Mouse (Mus musculus): ENCODE data around the gene H2-K1. TPM values are rescaled to one million over a fixed set of nuclear protein-coding genes. Genes with fewer than 3 reads are reported as not detected.
"Not testable (repeated sequence)": the region's sequence is repeated elsewhere in the genome, so short reads cannot be mapped to it uniquely, and the experiment has no call there.

Gene H2-K1
- polyA plus RNA-seq, 1 experiment from 2014 or later: 8.5 TPM

DNA sequence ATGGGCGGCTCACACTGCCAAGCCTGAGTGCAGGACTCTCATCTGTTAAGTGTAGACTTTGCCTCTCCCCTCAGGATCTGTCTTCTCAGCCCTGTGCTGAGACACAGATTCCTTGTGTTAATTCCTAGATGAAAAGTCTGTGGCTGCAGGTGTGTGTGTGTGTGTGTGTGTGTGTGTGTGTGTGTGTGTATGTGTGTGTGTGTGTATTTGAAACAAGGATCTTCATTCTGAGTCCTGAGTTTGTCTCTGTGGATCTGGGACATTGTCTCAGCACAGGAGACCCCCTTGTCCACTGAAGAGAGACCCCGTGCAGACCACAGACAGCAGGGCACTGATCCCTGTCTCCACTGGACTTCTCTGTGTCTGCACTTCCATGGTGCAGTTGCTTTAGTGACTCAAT, 649 bp upstream of the H2-K1 start:
- peaks cover 69% of the 10 kb centered on the region for H3K27me3 ChIP-seq
- 46% methylated on average over 2 of the region's 2 CpGs for WGBS
- H3K4me3 ChIP-seq: peak overlapping the region; percentile 46

DNA sequence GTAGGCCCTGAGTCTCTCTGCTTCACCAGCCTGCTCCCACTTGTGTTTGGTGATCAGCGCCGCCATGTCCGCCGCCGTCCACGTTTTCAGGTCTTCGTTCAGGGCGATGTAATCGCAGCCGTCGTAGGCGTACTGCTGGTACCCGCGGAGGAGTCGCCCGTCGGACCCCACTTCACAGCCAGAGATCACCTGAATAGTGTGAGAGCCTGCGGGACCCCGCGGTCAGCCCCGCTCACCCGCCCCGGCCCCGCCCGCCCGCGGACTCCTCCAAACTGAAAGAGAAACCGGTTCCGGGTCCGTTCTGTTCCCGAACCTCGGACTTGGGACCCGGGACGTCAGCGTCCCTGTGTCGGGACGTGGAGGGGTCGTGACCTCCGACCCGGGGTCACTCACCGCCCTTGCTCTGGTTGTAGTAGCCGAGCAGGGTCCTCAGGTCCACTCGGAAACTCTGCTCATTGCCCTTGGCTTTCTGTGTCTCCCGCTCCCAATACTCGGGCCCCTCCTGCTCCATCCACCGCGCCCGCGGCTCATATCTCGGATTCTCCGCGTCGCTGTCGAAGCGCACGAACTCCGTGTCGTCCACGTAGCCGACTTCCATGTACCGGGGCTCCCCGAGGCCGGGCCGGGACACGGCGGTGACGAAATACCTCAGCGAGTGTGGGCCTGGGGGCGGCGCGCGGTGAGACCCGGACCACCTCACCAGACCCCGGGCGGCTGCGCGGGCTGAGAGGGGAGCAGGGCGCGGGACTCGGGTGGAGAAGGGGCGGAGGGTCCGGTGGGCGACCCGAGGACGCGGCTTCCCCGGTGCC, 602 bp downstream of the H2-K1 start:
- under 1% methylated on average over 81 of the region's 87 CpGs for WGBS
- peak overlapping the region; percentile 46 for H3K4me3 ChIP-seq
- ATAC-seq (ENCODE audit: insufficient number of reproducible peaks, insufficient read depth, low FRiP score, low TSS enrichment, low read depth): 0 out of 2 replicates have a peak, but pooled peaks have one; percentile 32

More for the DNA sequence above, 649 bp upstream of the H2-K1 start:
- 0 out of 2 replicates have a peak overlapping the region, but pooled peaks have one; percentile 79 for H3K4me2 ChIP-seq
- H3K36me3 ChIP-seq; ATAC-seq (ENCODE audit: insufficient number of reproducible peaks, insufficient read depth, low FRiP score, low TSS enrichment, low read depth); H3K9ac ChIP-seq; H3K9me3 ChIP-seq; H3K27ac ChIP-seq: not testable (repeated sequence)
- H3K4me1 ChIP-seq: peaks cover 11% of the 10 kb centered on the region; the same call in 1 of the 2 replicates

DNA sequence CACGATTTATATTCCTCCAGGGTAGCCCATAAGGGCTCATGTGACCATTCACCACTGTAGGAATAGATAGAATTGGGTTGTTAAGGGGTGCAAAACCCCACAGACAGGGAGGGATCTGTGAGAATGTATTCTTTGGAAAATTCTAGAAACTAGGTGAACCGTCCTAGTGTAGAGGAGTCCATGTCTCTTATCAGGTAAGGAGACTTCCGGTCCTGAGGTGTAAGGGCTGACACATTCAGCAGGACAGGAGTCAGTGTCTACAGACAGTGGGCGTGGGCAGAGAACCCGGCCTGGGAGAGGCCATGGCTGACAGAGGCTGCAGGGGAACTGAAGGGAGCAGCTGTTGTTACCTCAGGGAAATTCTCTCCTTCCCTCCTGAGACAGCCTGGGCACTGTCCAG, 1.4 kb downstream of the H2-K1 start:
- 45% methylated on average over 5 of the region's 5 CpGs for WGBS
- ATAC-seq (ENCODE audit: insufficient number of reproducible peaks, insufficient read depth, low FRiP score, low TSS enrichment, low read depth): not testable (repeated sequence)

More for the DNA sequence above, 602 bp downstream of the H2-K1 start:
- Histone ChIP-seq H3K27me3 (peaks cover 64% of the 10 kb centered on the region), H3K4me1 (peaks cover 11% of the 10 kb centered on the region; the same call in 1 of the 2 replicates), H3K4me2 (peak overlapping the region; percentile 79), H3K9me3 (no peaks in the 10 kb centered on the region), H3K36me3 (no peaks in the 10 kb centered on the region), H3K27ac (no peak overlapping the region), H3K9ac (peak overlapping the region; percentile 63)

DNA sequence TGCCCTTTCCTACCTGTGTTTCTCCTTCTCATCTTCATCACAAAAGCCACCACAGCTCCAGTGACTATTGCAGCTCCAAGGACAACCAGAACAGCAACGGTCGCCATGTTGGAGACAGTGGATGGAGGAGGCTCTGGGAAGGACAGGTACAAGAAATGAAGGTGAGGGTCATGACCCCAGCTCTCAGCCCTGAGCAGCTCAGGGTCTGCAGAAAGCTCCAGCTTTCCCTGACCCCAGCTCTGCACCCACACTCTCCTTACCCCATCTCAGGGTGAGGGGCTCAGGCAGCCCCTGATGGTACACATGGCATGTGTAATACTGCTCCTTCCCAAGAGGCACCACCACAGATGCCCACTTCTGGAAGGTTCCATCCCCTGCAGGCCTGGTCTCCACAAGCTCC, 3.1 kb downstream of the H2-K1 start:
- WGBS: 79% methylated on average over 2 of the region's 2 CpGs

More for the DNA sequence above, 1.4 kb downstream of the H2-K1 start:
- not testable (repeated sequence) for H3K36me3 ChIP-seq, H3K9me3 ChIP-seq, H3K4me2 ChIP-seq, H3K27ac ChIP-seq, H3K4me3 ChIP-seq, H3K9ac ChIP-seq
- peaks cover 64% of the 10 kb centered on the region for H3K27me3 ChIP-seq
- H3K4me1 ChIP-seq: peaks cover 11% of the 10 kb centered on the region; the same call in 1 of the 2 replicates

DNA sequence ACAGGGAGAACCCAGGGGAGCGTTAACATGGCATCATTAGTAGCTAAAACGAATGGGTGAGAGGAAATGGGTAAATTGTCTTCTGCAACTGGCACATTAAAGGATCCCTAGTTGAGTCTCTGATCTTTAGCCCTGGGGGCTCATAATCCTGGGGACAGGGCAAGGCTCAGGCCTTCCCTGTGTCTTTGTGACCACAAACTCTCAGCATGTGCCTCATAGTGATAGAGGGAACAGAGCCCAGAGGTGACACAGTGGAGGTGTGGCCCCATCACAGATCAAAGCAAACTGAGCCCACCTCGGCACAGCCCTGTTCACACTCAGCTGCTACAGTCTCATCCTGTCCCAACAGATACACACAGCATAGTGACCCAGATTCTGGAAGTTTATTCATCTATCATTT, 4.5 kb downstream of the H2-K1 start:
- H3K36me3 ChIP-seq: no peaks in the 10 kb centered on the region
- ATAC-seq (ENCODE audit: insufficient number of reproducible peaks, insufficient read depth, low FRiP score, low TSS enrichment, low read depth): no peak
- peaks cover 11% of the 10 kb centered on the region; the same call in 1 of the 2 replicates for H3K4me1 ChIP-seq
- no peak overlapping the region for H3K27ac ChIP-seq
- H3K9me3 ChIP-seq: no peaks in the 10 kb centered on the region
- 64% methylated on average over 3 of the region's 3 CpGs for WGBS
- H3K4me2 ChIP-seq: no peak overlapping the region
- H3K9ac ChIP-seq: no peak overlapping the region
- peaks cover 48% of the 10 kb centered on the region for H3K27me3 ChIP-seq
- H3K4me3 ChIP-seq: no peak overlapping the region

More for the DNA sequence above, 3.1 kb downstream of the H2-K1 start:
- not testable (repeated sequence) for H3K4me2 ChIP-seq; ATAC-seq (ENCODE audit: insufficient number of reproducible peaks, insufficient read depth, low FRiP score, low TSS enrichment, low read depth); H3K36me3 ChIP-seq; H3K27ac ChIP-seq; H3K9me3 ChIP-seq; H3K4me3 ChIP-seq; H3K9ac ChIP-seq
- H3K4me1 ChIP-seq: peaks cover 11% of the 10 kb centered on the region; the same call in 1 of the 2 replicates
- H3K27me3 ChIP-seq: peaks cover 62% of the 10 kb centered on the region

DNA sequence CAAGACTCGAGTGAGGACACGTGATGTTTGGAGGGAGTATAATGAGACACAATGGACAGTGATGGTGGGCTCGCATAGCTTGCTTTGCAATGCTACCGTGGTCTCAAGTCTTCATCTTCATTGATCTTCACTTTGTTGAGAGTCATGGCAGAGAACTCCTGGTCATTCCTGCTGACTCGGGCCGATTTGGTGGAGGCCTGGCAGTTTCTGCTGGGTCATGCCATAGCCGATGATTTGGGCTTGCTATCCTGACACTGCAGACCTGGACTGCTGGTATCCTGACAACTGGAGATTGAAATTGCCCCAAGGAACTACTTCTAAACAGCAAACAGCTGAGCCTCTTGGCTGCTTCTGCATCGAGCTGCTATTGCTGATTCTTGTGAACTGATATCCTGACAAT, 5.2 kb downstream of the H2-K1 start:
- no peak overlapping the region for H3K9ac ChIP-seq
- H3K27ac ChIP-seq: no peak overlapping the region
- H3K4me1 ChIP-seq: peaks cover 6% of the 10 kb centered on the region; the same call in 1 of the 2 replicates
- H3K36me3 ChIP-seq: no peaks in the 10 kb centered on the region
- peaks cover 41% of the 10 kb centered on the region for H3K27me3 ChIP-seq
- ATAC-seq (ENCODE audit: insufficient number of reproducible peaks, insufficient read depth, low FRiP score, low TSS enrichment, low read depth): no peak
- WGBS: 88% methylated on average over 8 of the region's 8 CpGs
- H3K4me2 ChIP-seq: no peak overlapping the region
- no peak overlapping the region for H3K4me3 ChIP-seq
- H3K9me3 ChIP-seq: no peaks in the 10 kb centered on the region

DNA sequence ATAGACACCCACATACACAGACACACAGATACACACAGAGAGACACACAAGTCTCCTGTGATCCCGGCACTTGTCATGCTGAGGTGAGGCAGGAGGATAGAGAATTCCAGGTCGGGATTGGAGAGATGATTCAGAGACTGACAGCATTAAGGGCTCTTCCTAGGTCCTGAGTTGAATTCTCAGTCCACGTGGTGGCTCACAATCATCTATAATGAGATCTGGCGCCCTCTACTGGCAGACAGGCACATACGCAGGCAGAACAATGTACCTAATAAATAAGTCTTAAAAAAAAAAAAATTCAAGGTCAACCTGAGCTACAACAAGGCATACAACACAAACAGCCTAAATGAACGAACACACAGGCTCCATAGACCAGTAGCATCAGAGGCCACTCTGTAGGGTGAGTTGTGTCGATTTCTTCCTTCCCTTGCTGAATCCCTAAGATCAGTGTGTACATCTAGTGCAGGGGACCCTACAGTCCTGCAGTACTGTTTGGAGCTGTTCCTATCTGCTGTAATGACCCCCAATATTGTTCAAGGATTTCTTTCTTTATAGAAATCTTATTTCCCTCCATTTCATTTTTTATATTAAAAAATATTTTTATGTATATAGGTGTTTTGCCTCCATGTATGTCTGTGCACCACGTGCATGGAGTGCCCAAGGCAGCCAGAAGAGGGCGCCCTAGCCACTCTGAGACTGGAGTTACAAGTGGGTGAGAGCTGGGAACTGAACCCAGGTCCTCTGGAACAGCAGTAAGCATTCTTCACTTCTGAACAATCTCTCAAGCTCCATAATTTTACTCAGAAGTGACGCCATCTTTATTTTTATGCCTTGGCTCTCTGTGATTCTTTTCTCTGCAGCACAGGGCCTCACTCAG, 8.1 kb downstream of the H2-K1 start:
- Histone ChIP-seq H3K9ac (no peak overlapping the region), H3K4me2 (no peak overlapping the region), H3K9me3 (no peaks in the 10 kb centered on the region), H3K27me3 (peaks cover 22% of the 10 kb centered on the region), H3K4me3 (no peak overlapping the region), H3K36me3 (no peaks in the 10 kb centered on the region), H3K27ac (no peak overlapping the region), H3K4me1 (no peaks in the 10 kb centered on the region)
- ATAC-seq (ENCODE audit: insufficient number of reproducible peaks, insufficient read depth, low FRiP score, low TSS enrichment, low read depth): no peak
- WGBS: 31% methylated on average over 10 of the region's 10 CpGs

DNA sequence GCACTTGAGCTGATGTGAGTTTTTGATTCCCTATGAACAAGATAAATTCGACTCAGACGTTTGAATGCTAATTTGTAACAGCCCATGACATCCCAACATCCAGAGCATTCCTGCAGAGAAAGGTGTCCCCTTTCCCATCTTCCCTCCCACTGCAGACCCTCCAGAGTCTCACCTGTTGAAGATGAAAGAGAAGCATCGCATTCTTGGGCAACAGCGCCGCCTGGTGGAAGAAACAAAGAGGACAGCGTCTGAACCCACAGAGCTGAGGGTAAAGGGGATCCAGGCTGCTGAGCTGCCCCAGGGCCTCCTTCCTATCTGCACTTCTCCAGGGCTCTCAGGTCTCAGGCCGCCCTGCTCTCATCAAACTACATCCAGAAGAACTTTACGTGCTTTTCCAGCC, 18.0 kb downstream of the H2-K1 start:
- peaks cover 40% of the 10 kb centered on the region for H3K27me3 ChIP-seq
- not testable (repeated sequence) for H3K9me3 ChIP-seq; H3K27ac ChIP-seq; H3K36me3 ChIP-seq; ATAC-seq (ENCODE audit: insufficient number of reproducible peaks, insufficient read depth, low FRiP score, low TSS enrichment, low read depth); H3K9ac ChIP-seq
- peaks cover 22% of the 10 kb centered on the region for H3K4me1 ChIP-seq
- peak overlapping the region; percentile 55 for H3K4me3 ChIP-seq
- WGBS: 10% methylated on average over 8 of the region's 8 CpGs
- peak overlapping the region; percentile 66 for H3K4me2 ChIP-seq

DNA sequence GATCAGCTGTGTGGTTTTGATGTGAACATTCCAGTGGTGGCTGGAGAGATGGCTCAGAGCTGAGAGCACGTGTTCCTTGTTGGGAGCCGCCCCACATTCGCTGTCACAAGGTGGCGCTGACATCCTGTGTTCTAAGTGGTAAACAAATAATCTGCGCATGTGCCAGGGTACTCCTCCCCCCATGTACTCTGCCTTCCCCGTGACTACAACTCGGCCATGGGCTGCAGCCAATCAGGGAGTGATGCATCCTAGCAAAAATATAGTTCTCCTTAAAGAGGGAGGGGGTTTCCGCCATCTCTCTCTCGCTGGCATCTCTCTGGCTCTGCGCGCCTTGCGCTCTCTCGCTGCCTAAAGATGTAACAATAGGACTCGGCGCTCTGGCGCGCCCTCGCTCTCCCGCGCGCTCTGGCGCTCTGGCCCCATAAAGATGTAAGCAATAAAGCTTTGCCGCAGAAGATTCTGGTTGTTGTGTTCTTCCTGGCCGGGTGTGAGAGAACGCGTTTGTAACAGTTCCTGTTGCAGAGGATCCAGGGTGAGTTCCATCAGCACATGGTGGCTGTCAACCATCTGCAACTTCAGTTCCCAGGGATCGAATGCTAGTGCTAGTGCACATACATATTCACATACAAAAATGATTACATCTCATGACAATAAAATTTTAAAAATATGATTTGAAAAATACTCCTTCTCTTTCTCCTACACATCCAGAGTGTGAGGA, 18.8 kb downstream of the H2-K1 start:
- peak overlapping the region; percentile 55 for H3K4me3 ChIP-seq
- 1% methylated on average over 27 of the region's 27 CpGs for WGBS
- H3K36me3 ChIP-seq, H3K9me3 ChIP-seq: not testable (repeated sequence)
- peaks cover 43% of the 10 kb centered on the region for H3K27me3 ChIP-seq
- H3K27ac ChIP-seq: peak overlapping the region; percentile 92
- H3K4me2 ChIP-seq: peak overlapping the region; percentile 66
- ATAC-seq (ENCODE audit: insufficient number of reproducible peaks, insufficient read depth, low FRiP score, low TSS enrichment, low read depth): peak; percentile 90
- peak overlapping the region; percentile 75 for H3K9ac ChIP-seq
- H3K4me1 ChIP-seq: peaks cover 22% of the 10 kb centered on the region

DNA sequence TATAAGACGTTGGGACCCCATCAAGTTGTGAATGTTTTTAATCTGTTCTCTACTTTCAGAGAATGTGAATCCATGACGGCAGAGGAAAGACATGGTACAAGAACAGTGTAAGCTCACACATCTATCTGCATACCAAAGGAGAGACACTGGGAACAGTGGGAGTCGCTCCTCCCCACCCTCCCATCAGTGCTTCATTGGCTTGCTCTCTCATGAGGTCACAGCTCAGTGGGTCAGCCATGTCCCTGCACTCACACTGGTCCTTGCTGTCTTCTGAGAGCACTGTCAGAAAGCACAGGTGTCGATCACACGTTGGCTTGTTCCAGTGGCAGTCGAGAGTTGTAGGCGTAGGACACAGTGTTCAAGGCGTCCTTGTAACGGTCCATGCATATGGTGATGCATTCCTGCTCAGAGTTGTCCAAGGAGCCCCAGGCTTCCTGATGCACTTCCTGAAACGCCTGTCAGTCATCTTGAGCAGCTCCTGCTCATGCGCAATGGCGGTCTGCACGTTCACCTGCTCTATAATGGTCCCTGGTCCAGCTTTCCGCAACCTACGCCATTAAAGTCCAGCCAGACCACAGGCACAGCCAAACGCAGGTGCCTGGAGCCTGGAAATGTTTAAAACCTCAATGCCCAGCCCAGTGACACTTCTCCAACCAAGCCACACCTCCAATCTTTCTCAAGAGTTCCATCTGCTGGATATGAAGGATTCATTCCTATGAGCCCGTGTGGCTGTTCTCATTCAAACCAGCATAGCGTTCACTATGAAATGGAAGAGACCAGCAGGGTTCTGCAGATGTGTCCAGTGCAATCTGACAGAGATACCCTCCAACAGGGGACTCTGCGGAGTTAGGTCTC, 19.7 kb downstream of the H2-K1 start:
- WGBS: 75% methylated on average over 19 of the region's 19 CpGs
- Histone ChIP-seq H3K4me2 (peak overlapping the region; percentile 66), H3K27me3 (peaks cover 51% of the 10 kb centered on the region), H3K9ac (no peak overlapping the region), H3K4me1 (peaks cover 22% of the 10 kb centered on the region), H3K27ac (peak overlapping the region; percentile 72; the same call in 1 of the 2 replicates), H3K4me3 (no peak overlapping the region), H3K9me3 (no peaks in the 10 kb centered on the region), H3K36me3 (no peaks in the 10 kb centered on the region)
- ATAC-seq (ENCODE audit: insufficient number of reproducible peaks, insufficient read depth, low FRiP score, low TSS enrichment, low read depth): no peak

All from embryonic facial prominence, embryonic 13.5 days (tissue).